Mouse (Mus musculus): Measurements from ENCODE around the gene Mbnl2.

- TF ChIP-seq POLR2A (IDR thresholded peaks at IDR 0.05; ENCODE audit: borderline replicate concordance, low read depth, low read length) (no peak), CTCF (IDR thresholded peaks at IDR 0.05; ENCODE audit: low read depth, low read length) (no peak)
Observed at GRCm38 (mm10) chr14:120477982-120478568, 202.6 kb downstream of the Mbnl2 start, which contains the start of gene Rap2a.
